Mouse (Mus musculus) hindbrain, postnatal 0 days (tissue): ENCODE measurements at regions not wholly inside any gene's neighbourhood (a gene's known extent, or its start where the extent isn't known, plus 50 kb on each side); places are given as distances from the start of the nearest gene placed in this dataset.

Experiments used
- ATAC-seq: fragments of 200-750 bp; cut with Nextera tagmentation; 2 replicates; pipeline ENCODE4 v1.8.0; 2017; ENCODE audit warnings: mild to moderate bottlenecking, moderate TSS enrichment, moderate library complexity
- DNase-seq: peaks from one replicate; pipeline ENCODE4 v3.0.0-alpha.2; 2015; ENCODE audit warnings: low spot score
- H3K27ac ChIP-seq: fragments of 300-500 bp; sonication (generic); 2 replicates; pipeline ENCODE4 v1.5.1; 2014; ENCODE audit warnings: mild to moderate bottlenecking
- H3K27me3 ChIP-seq: fragments of 300-500 bp; sonication (generic); 2 replicates; pipeline ENCODE4 v1.6.1; 2014; ENCODE audit warnings: low read length, mixed read lengths; ENCODE audit not compliant: insufficient read depth
- H3K36me3 ChIP-seq: fragments of 300-500 bp; sonication (generic); 2 replicates; pipeline ENCODE4 v1.6.1; 2014; ENCODE audit warnings: low read length, mixed read lengths; ENCODE audit not compliant: insufficient read depth
- H3K4me1 ChIP-seq: fragments of 300-500 bp; sonication (generic); 2 replicates; pipeline ENCODE4 v1.6.1; 2014; ENCODE audit warnings: antibody characterized with exemption, low read length, mixed read lengths; ENCODE audit not compliant: insufficient read depth
- H3K4me2 ChIP-seq: fragments of 300-500 bp; sonication (generic); 2 replicates; pipeline ENCODE4 v1.6.1; 2014; ENCODE audit warnings: low read depth, mild to moderate bottlenecking, low read length, moderate library complexity, mixed read lengths
- H3K4me3 ChIP-seq: fragments of 300-500 bp; sonication (generic); 2 replicates; pipeline ENCODE4 v1.5.1; 2014; ENCODE audit warnings: low read length
- H3K9ac ChIP-seq: fragments of 300-500 bp; sonication (generic); replicated peaks from 2 replicates; pipeline ENCODE4 v1.6.1; 2014; ENCODE audit warnings: mild to moderate bottlenecking, low read length, moderate library complexity, mixed read lengths
- H3K9me3 ChIP-seq: fragments of 300-500 bp; sonication (generic); 2 replicates; pipeline ENCODE4 v1.6.1; 2016; ENCODE audit warnings: low read length, mixed read lengths
- CTCF ChIP-seq: IDR thresholded peaks from 2 replicates; pipeline ENCODE4 v1.5.1; 2016; ENCODE audit warnings: antibody characterized with exemption, control low read depth, low read depth
- WGBS: fragments of 180-500 bp; shearing (Covaris S2); extraction: QIAGEN DNeasy Blood & Tissue Kit; methylation state at CpG from one replicate; pipeline ENCODE4 v1.1.7; 2014; 5-methylcytosine and 5-hydroxymethylcytosine counted together

GRCm38 (mm10) chrX:163117681-163118393 is 153.4 kb upstream of the S100g start:
- TF ChIP-seq CTCF = no peak
- ATAC-seq (no peak), DNase-seq (no peak)
- H3K4me2 ChIP-seq = no peak overlapping the region
- WGBS = 72% methylated on average over 5 of the region's 5 CpGs
- no peaks in the 10 kb centered on the region for H3K36me3 ChIP-seq
- H3K9ac ChIP-seq = no peak overlapping the region
- H3K4me3 ChIP-seq = no peak overlapping the region
- H3K27ac ChIP-seq = no peak overlapping the region
- H3K9me3 ChIP-seq = no peaks in the 10 kb centered on the region
- H3K4me1 ChIP-seq = no peaks in the 10 kb centered on the region
- H3K27me3 ChIP-seq = no peaks in the 10 kb centered on the region

- no peak overlapping the region for H3K4me2 ChIP-seq
- no peak for TF ChIP-seq CTCF
- H3K4me1 ChIP-seq = no peaks in the 10 kb centered on the region
- no peak overlapping the region for H3K27ac ChIP-seq
- 50% methylated on average over 1 of the region's 1 CpGs for WGBS
- H3K9ac ChIP-seq = no peak overlapping the region
- no peaks in the 10 kb centered on the region for H3K36me3 ChIP-seq
- ATAC-seq = no peak
- H3K27me3 ChIP-seq = no peaks in the 10 kb centered on the region
- DNase-seq = no peak
- H3K4me3 ChIP-seq = no peak overlapping the region
- no peaks in the 10 kb centered on the region for H3K9me3 ChIP-seq
These were observed 152.8 kb upstream of the S100g start for GRCm38 (mm10) chrX:163117237-163117636.

GRCm38 (mm10) chrX:163095026-163095765 is 130.8 kb upstream of the S100g start:
- H3K4me3 ChIP-seq = no peak overlapping the region
- DNase-seq (no peak), ATAC-seq (no peak)
- TF ChIP-seq CTCF = no peak
- no peak overlapping the region for H3K27ac ChIP-seq
- no peaks in the 10 kb centered on the region for H3K9me3 ChIP-seq
- H3K9ac ChIP-seq = no peak overlapping the region
- WGBS = 75% methylated on average over 4 of the region's 4 CpGs
- no peaks in the 10 kb centered on the region for H3K4me1 ChIP-seq
- no peaks in the 10 kb centered on the region for H3K36me3 ChIP-seq
- no peaks in the 10 kb centered on the region for H3K27me3 ChIP-seq
- H3K4me2 ChIP-seq = no peak overlapping the region
